ENCODE assay signal across 8 mouse cellular contexts in genomic region chr8:4252934-4253841, GRCm38 (mm10). TPM values are rescaled to one million over a fixed set of nuclear protein-coding genes. Genes with fewer than 3 reads are reported as not detected.
DNase-seq lines count a peak whose midpoint lies in the region; ATAC-seq lines count a peak whose summit lies in the region.

Snapc2 (plus strand) TSS chr8:4253080.

- H3K27me3 ChIP-seq in hindbrain, embryonic 12.5 days, result 0 out of 2 replicates have a peak, but pooled peaks cover under 1% of the 10 kb centered on the region

- H3K27ac ChIP-seq in hindbrain, embryonic 12.5 days, result peak within 1 kb of the TSS; percentile 95

- no peaks in the 10 kb centered on the region for H3K9me3 ChIP-seq in hindbrain, embryonic 12.5 days (replicated peaks)

- under 1% methylated on average over 69 of the region's 69 CpGs for WGBS in hindbrain, embryonic 12.5 days

- DNase-seq in Muller cell, postnatal 12 days (ENCODE audit: inconsistent ontology term), result peak; percentile 97
- peak; percentile 93 for DNase-seq in cerebellum, adult 9-11 months
- peak; percentile 90 to 95 for DNase-seq in frontal cortex, postnatal 10 days (ENCODE audit: low spot score in 2 of 2)
- peak; percentile 87 to 91 for DNase-seq in layer of hippocampus, postnatal 25 days (ENCODE audit: extremely low spot score in 1 of 2, low spot score in 1 of 2)
- peak; percentile 96 for DNase-seq in lung, postnatal 25 days (ENCODE audit: low spot score)
- peak; percentile 97 for DNase-seq in retina, embryonic 14.5 days (ENCODE audit: low spot score)
- peak; percentile 99 for DNase-seq in thymus, postnatal 4 days

- peak within 1 kb of the TSS; percentile 91 for H3K9ac ChIP-seq in hindbrain, embryonic 12.5 days

- peak within 1 kb of the TSS; percentile 86 for H3K4me2 ChIP-seq in hindbrain, embryonic 12.5 days (replicated peaks)

- H3K4me1 ChIP-seq in hindbrain, embryonic 12.5 days, result peaks cover 47% of the 10 kb centered on the region

- H3K36me3 ChIP-seq in hindbrain, embryonic 12.5 days, result peaks cover 29% of the 10 kb centered on the region

- peak within 1 kb of the TSS; percentile 89 for H3K4me3 ChIP-seq in hindbrain, embryonic 12.5 days

- peak; percentile 88 for ATAC-seq in hindbrain, embryonic 12.5 days (ENCODE audit: low FRiP score)

RNA-seq across cellular contexts. Expression of gene Snapc2, which starts in this region (rescaled TPM):
- 57.3 and 60.2 TPM in 2 replicates for polyA plus RNA-seq in hindbrain, embryonic 12.5 days (2016; fragmentation: Nextera tagmentation; extraction: Ambion mirVana)
- total RNA-seq in layer of hippocampus, postnatal 25 days (2021), result 10 to 100 TPM; 29.5 to 30.2 TPM

Comparison
In these comparisons a context has a peak if more than half of its experiments do, and no peak if none do; other contexts are left out.
1. Peak in every context shown above with its lines: DNase-seq, ATAC-seq, H3K4me3 ChIP-seq and H3K27ac ChIP-seq.